Mouse (Mus musculus) bone marrow macrophage, adult 2 months (primary cell): Measurements from ENCODE around the gene Kmt2c.

Experiments
- CTCF ChIP-seq: IDR thresholded peaks from 2 replicates; pipeline ENCODE4 v1.5.1; 2012; ENCODE audit warnings: low read depth, mild to moderate bottlenecking, low read length, moderate library complexity
- POLR2A ChIP-seq: IDR thresholded peaks from 2 replicates; pipeline ENCODE4 v1.6.1; 2012; ENCODE audit warnings: mild to moderate bottlenecking, low read depth, low read length, borderline replicate concordance

GRCm38 (mm10) chr5:25475789-25476188 lies 22.8 kb downstream of the Kmt2c start:
- TF ChIP-seq CTCF (no peak), POLR2A (no peak)
